Mouse (Mus musculus): ENCODE results near the gene Nodal. TPM values are rescaled to one million over a fixed set of nuclear protein-coding genes. Genes with fewer than 3 reads are reported as not detected.

The Nodal gene
- polyA plus RNA-seq, 1 experiment = not detected

DNA sequence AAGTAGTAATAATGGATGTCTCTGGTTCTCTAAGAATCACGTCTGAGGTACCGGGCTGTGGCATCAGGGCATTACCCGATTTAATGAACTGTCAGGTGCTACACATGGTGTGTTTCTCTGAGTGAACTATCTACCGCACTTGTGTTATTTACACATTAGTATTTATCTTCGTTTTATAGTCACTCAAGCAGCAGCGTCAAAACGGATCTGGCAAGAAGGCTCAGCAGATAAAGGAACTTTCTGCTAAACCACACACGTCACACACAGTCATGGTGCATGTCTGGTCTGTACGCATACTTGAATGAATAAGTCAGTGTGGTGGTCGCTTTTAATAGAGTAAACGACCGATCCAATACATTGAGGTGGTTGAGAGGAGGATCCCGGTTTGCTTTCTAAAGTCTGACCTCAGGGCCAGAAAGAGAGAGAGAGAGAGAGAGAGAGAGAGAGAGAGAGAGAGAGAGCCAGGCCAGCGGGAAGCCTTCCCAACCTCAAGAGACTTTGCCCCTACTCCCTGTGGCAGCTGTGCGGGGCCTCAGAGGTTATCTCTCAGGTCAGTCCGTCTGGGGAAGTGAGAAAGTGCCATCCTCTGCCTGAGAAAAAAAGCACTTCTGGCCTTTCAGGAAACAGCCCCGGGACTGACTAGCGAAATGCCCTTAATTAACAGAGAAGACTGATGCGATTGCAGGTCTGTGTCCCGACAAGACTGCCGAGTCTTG, 4.7 kb upstream of the Nodal start:
- TF ChIP-seq CTCF (IDR thresholded peaks at IDR 0.05; ENCODE audit: borderline replicate concordance, insufficient read depth, low read length) = no peak
- no peak for TF ChIP-seq POLR2A (IDR thresholded peaks at IDR 0.05; ENCODE audit: low read depth, low read length)

DNA sequence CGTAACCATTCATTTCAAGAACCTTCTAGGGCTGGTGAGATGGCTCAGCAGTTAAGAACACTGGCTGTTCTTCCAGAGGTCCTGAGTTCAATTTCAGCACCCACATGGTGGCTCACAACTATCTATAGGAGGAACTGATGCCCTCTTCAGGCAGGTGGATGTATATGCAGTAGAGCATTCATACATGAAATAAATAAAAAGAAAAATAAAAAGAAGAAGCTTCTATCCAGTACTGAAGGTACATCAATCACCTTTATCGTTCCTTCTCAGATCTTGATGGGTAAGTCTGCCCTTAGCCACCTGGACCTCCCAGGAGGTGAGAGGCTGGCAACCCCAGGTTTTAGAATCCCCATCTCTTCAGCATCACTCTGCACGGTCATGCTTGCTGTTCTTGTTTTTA, 2.5 kb upstream of the Nodal start:
- Histone ChIP-seq H3K27ac (ENCODE audit: insufficient read depth, low read length) (no peak overlapping the region), H3K4me1 (ENCODE audit: control insufficient read depth, insufficient read depth, low read length) (no peaks in the 10 kb centered on the region)
- TF ChIP-seq POLR2A (IDR thresholded peaks at IDR 0.05; ENCODE audit: low read depth, low read length) (no peak), CTCF (IDR thresholded peaks at IDR 0.05; ENCODE audit: borderline replicate concordance, insufficient read depth, low read length) (no peak)

More for the DNA sequence above, 4.7 kb upstream of the Nodal start:
- no peak overlapping the region for H3K27ac ChIP-seq (ENCODE audit: insufficient read depth, low read length)
- H3K4me3 ChIP-seq (ENCODE audit: insufficient read depth, low read length) = no peak overlapping the region
- no peaks in the 10 kb centered on the region for H3K4me1 ChIP-seq (ENCODE audit: control insufficient read depth, insufficient read depth, low read length)

DNA sequence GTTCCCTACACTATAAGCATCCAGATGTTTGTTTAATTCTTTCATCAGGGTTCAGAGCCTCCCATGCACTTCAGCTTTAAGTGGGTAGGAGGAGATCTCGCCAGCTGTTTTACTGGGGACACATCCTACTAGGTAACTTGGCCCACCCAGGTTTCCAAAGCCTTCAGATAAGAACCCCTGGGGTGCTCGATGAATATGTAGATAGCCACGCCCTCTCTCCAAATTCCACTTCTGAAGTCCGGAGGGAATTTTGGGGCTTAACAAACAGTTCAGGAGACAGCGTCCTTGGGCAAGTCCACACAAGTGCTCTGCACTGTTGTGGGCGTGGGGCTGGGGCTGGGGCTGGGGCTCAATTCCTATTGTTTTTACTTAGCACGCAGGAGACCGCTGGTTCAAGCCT, 1.9 kb upstream of the Nodal start:
- no peak for TF ChIP-seq CTCF (IDR thresholded peaks at IDR 0.05; ENCODE audit: borderline replicate concordance, insufficient read depth, low read length)
- no peak for TF ChIP-seq POLR2A (IDR thresholded peaks at IDR 0.05; ENCODE audit: low read depth, low read length)
- Histone ChIP-seq H3K4me3 (ENCODE audit: insufficient read depth, low read length) (no peak overlapping the region), H3K27ac (ENCODE audit: insufficient read depth, low read length) (no peak overlapping the region), H3K4me1 (ENCODE audit: control insufficient read depth, insufficient read depth, low read length) (no peaks in the 10 kb centered on the region)

More for the DNA sequence above, 2.5 kb upstream of the Nodal start:
- H3K4me3 ChIP-seq (ENCODE audit: insufficient read depth, low read length) = no peak overlapping the region

DNA sequence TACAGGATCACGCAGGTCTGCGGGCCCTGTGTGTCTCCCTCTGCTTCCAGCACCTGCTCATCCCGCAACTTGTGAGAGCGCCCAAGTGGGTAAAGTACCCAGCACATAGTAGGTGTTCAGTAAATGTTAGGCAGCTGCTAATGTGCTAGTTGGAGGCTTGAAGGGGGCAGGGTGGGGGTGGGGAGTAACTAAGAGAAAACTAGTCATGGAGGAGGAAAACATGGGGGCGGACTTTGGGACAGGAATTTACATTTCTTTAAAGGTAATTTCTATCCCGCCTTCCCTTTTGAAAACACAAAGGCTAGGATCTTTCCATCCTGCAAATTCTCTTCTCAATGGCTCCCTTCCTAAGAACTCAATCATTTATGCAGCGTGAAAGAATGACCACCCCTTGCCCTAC, 1.2 kb upstream of the Nodal start:
- no peak for TF ChIP-seq POLR2A (IDR thresholded peaks at IDR 0.05; ENCODE audit: low read depth, low read length)
- no peak for TF ChIP-seq CTCF (IDR thresholded peaks at IDR 0.05; ENCODE audit: borderline replicate concordance, insufficient read depth, low read length)
- Histone ChIP-seq H3K4me1 (ENCODE audit: control insufficient read depth, insufficient read depth, low read length) (no peaks in the 10 kb centered on the region), H3K27ac (ENCODE audit: insufficient read depth, low read length) (no peak overlapping the region), H3K4me3 (ENCODE audit: insufficient read depth, low read length) (no peak overlapping the region)

- Histone ChIP-seq H3K4me3 (ENCODE audit: insufficient read depth, low read length) (no peak overlapping the region), H3K27ac (ENCODE audit: insufficient read depth, low read length) (no peak overlapping the region), H3K4me1 (ENCODE audit: control insufficient read depth, insufficient read depth, low read length) (no peaks in the 10 kb centered on the region)
- TF ChIP-seq POLR2A (IDR thresholded peaks at IDR 0.05; ENCODE audit: low read depth, low read length) (no peak), CTCF (IDR thresholded peaks at IDR 0.05; ENCODE audit: borderline replicate concordance, insufficient read depth, low read length) (no peak)
These were observed 726 bp upstream of the Nodal start for GRCm38 (mm10) chr10:61417046-61417445.

- no peak for TF ChIP-seq POLR2A (IDR thresholded peaks at IDR 0.05; ENCODE audit: low read depth, low read length)
- no peak for TF ChIP-seq CTCF (IDR thresholded peaks at IDR 0.05; ENCODE audit: borderline replicate concordance, insufficient read depth, low read length)
- Histone ChIP-seq H3K4me1 (ENCODE audit: control insufficient read depth, insufficient read depth, low read length) (no peaks in the 10 kb centered on the region), H3K4me3 (ENCODE audit: insufficient read depth, low read length) (peak overlapping the region; percentile 11; the same call in 1 of the 2 replicates), H3K27ac (ENCODE audit: insufficient read depth, low read length) (no peak overlapping the region)
These were observed 544 bp downstream of the Nodal start for GRCm38 (mm10) chr10:61418131-61418900.

GRCm38 (mm10) chr10:61419146-61419545, 1.4 kb downstream of the Nodal start:
- Histone ChIP-seq H3K27ac (ENCODE audit: insufficient read depth, low read length) (no peak overlapping the region), H3K4me3 (ENCODE audit: insufficient read depth, low read length) (no peak overlapping the region), H3K4me1 (ENCODE audit: control insufficient read depth, insufficient read depth, low read length) (no peaks in the 10 kb centered on the region)
- TF ChIP-seq CTCF (IDR thresholded peaks at IDR 0.05; ENCODE audit: borderline replicate concordance, insufficient read depth, low read length) (no peak), POLR2A (IDR thresholded peaks at IDR 0.05; ENCODE audit: low read depth, low read length) (no peak)

- H3K4me1 ChIP-seq (ENCODE audit: control insufficient read depth, insufficient read depth, low read length) = no peaks in the 10 kb centered on the region
- H3K27ac ChIP-seq (ENCODE audit: insufficient read depth, low read length) = no peak overlapping the region
- TF ChIP-seq POLR2A (IDR thresholded peaks at IDR 0.05; ENCODE audit: low read depth, low read length) (no peak), CTCF (IDR thresholded peaks at IDR 0.05; ENCODE audit: borderline replicate concordance, insufficient read depth, low read length) (no peak)
- no peak overlapping the region for H3K4me3 ChIP-seq (ENCODE audit: insufficient read depth, low read length)
These were observed 2.2 kb downstream of the Nodal start for GRCm38 (mm10) chr10:61420011-61420410.

DNA sequence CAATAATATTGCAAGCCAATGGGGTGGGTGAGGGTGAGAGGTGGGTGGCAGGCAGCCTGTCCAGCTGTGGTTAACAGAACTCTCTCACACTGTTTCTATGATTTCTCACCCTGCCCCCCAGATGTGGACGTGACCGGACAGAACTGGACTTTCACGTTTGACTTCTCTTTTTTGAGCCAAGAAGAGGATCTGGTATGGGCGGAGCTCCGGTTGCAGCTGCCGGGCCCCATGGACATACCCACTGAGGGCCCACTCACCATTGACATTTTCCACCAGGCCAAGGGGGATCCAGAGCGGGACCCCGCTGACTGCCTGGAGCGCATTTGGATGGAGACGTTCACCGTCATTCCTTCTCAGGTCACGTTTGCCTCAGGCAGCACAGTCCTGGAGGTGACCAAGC, 5.1 kb downstream of the Nodal start:
- Histone ChIP-seq H3K4me3 (ENCODE audit: insufficient read depth, low read length) (no peak overlapping the region), H3K27ac (ENCODE audit: insufficient read depth, low read length) (no peak overlapping the region), H3K4me1 (ENCODE audit: control insufficient read depth, insufficient read depth, low read length) (no peaks in the 10 kb centered on the region)
- no peak for TF ChIP-seq POLR2A (IDR thresholded peaks at IDR 0.05; ENCODE audit: low read depth, low read length)
- TF ChIP-seq CTCF (IDR thresholded peaks at IDR 0.05; ENCODE audit: borderline replicate concordance, insufficient read depth, low read length) = no peak

- H3K27ac ChIP-seq (ENCODE audit: insufficient read depth, low read length) = no peak overlapping the region
- H3K4me3 ChIP-seq (ENCODE audit: insufficient read depth, low read length) = no peak overlapping the region
- no peaks in the 10 kb centered on the region for H3K4me1 ChIP-seq (ENCODE audit: control insufficient read depth, insufficient read depth, low read length)
- TF ChIP-seq POLR2A (IDR thresholded peaks at IDR 0.05; ENCODE audit: low read depth, low read length) = no peak
- TF ChIP-seq CTCF (IDR thresholded peaks at IDR 0.05; ENCODE audit: borderline replicate concordance, insufficient read depth, low read length) = no peak
These were observed 5.5 kb downstream of the Nodal start for GRCm38 (mm10) chr10:61423289-61423688.

All from embryonic fibroblast, embryonic 13.5 days (primary cell).